Comparison of ENCODE assay signal across 7 mouse cellular contexts in genomic region chr5:139325395-139325966, GRCm38 (mm10). TPM values are rescaled to one million over a fixed set of nuclear protein-coding genes. Genes with fewer than 3 reads are reported as not detected.
DNase-seq lines count a peak whose midpoint lies in the region; ATAC-seq and TF ChIP-seq lines count a peak whose summit lies in the region.

Gene Adap1 (minus strand): TSS chr5:139325622.

- intact Hi-C loops in left cerebral cortex, postnatal 14 days (cut with DNase I), result loop anchor here (2.0 kb wide), 1 partner anchor 43 kb away; no protein-coding TSS in a partner anchor

- peak within 1 kb of the TSS; percentile 81 for H3K9ac ChIP-seq in hindbrain, postnatal 0 days (replicated peaks; ENCODE audit: low read length)

- peak within 1 kb of the TSS; percentile 67 for H3K4me2 ChIP-seq in hindbrain, postnatal 0 days (ENCODE audit: low read depth, low read length)

- TF ChIP-seq CTCF in hindbrain, postnatal 0 days (IDR thresholded peaks at IDR 0.05; ENCODE audit: low read depth), result no peak

- 2% methylated on average over 46 of the region's 61 CpGs for WGBS in hindbrain, postnatal 0 days

- peaks cover 10% of the 10 kb centered on the region for H3K4me1 ChIP-seq in hindbrain, postnatal 0 days (ENCODE audit: insufficient read depth, low read length)

- H3K27me3 ChIP-seq in hindbrain, postnatal 0 days (ENCODE audit: insufficient read depth, low read length), result no peaks in the 10 kb centered on the region

- no peaks in the 10 kb centered on the region for H3K36me3 ChIP-seq in hindbrain, postnatal 0 days (ENCODE audit: insufficient read depth, low read length)

- ATAC-seq in hindbrain, postnatal 0 days, result peak; percentile 80
- peak; percentile 72 for ATAC-seq in megakaryocyte-erythroid progenitor cell, adult 5-6 weeks (replicated peaks; ENCODE audit: low FRiP score, low TSS enrichment, poor library complexity, severe bottlenecking)

- peak; percentile 65 for DNase-seq in Muller cell, postnatal 12 days (ENCODE audit: inconsistent ontology term)
- DNase-seq in cerebellum, adult 11 months, result peak; percentile 68
- peak; percentile 37 to 69 for DNase-seq in frontal cortex, postnatal 10 days (ENCODE audit: low spot score in 2 of 2)
- DNase-seq in hindbrain, postnatal 0 days (ENCODE audit: low spot score), result peak; percentile 80
- peak; percentile 34 to 72 for DNase-seq in left cerebral cortex, postnatal 14 days (ENCODE audit: low spot score in 2 of 2)
- DNase-seq in spleen, adult 12 weeks (ENCODE audit: low spot score), result peak; percentile 42

- H3K9me3 ChIP-seq in hindbrain, postnatal 0 days (ENCODE audit: low read length), result no peaks in the 10 kb centered on the region

- peak within 1 kb of the TSS; percentile 90 for H3K27ac ChIP-seq in hindbrain, postnatal 0 days

- H3K4me3 ChIP-seq in hindbrain, postnatal 0 days (ENCODE audit: low read length), result peak within 1 kb of the TSS; percentile 77

RNA-seq across cellular contexts. Expression of gene Adap1, which starts in this region (rescaled TPM):
- 241 and 242 TPM in 2 replicates for total RNA-seq in hindbrain, postnatal 0 days (2014; rRNA removed)
- 123 and 128 TPM in 2 replicates for polyA plus RNA-seq in hindbrain, postnatal 0 days (2015; fragmentation: Nextera tagmentation; extraction: Ambion mirVana)
- total RNA-seq in left cerebral cortex, postnatal 14 days (2021), result 100 to 1,000 TPM; 360 to 394 TPM
- 6.0 and 14.7 TPM in 2 replicates for total RNA-seq in megakaryocyte-erythroid progenitor cell, adult 5-6 weeks (2014; fragmentation: Nextera tagmentation)
- total RNA-seq in megakaryocyte-erythroid progenitor cell, adult 5-6 weeks (2017), result 3.0 and 8.0 TPM in 2 replicates

Comparison
In these comparisons a context has a peak if more than half of its experiments do, and no peak if none do; other contexts are left out.
1. Peak in every context shown above with its lines: DNase-seq, ATAC-seq, H3K4me3 ChIP-seq and H3K27ac ChIP-seq.
2. RNA of gene Adap1 (total RNA-seq): 360 to 394 TPM in left cerebral cortex, postnatal 14 days and 241 to 242 TPM in hindbrain, postnatal 0 days; 3.0 to 14.7 TPM in megakaryocyte-erythroid progenitor cell, adult 5-6 weeks; every median in the first group is over 10 times any median in the second.